Mouse (Mus musculus): ENCODE data around the gene Cdkl3. TPM values are rescaled to one million over a fixed set of nuclear protein-coding genes. Genes with fewer than 3 reads are reported as not detected.

Cdkl3 gene
- polyA plus RNA-seq, 1 experiment = 13.1 TPM

GRCm38 (mm10) chr11:52085857-52086203 is 81.8 kb downstream of the Cdkl3 start:
- Histone ChIP-seq H3K4me1 (ENCODE audit: control insufficient read depth, insufficient read depth, low read length) (peaks cover 11% of the 10 kb centered on the region), H3K4me3 (ENCODE audit: insufficient read depth, low read length) (no peak overlapping the region), H3K27ac (ENCODE audit: insufficient read depth, low read length) (peak overlapping the region; percentile 90)
- no peak for TF ChIP-seq CTCF (IDR thresholded peaks at IDR 0.05; ENCODE audit: extremely low read depth, insufficient read depth, low read length)
- TF ChIP-seq POLR2A (IDR thresholded peaks at IDR 0.05; ENCODE audit: extremely low read depth, insufficient read depth, low read length) = no peak

GRCm38 (mm10) chr11:52086204-52086864 is 82.3 kb downstream of the Cdkl3 start:
- Histone ChIP-seq H3K4me3 (ENCODE audit: insufficient read depth, low read length) (no peak overlapping the region), H3K4me1 (ENCODE audit: control insufficient read depth, insufficient read depth, low read length) (peaks cover 11% of the 10 kb centered on the region), H3K27ac (ENCODE audit: insufficient read depth, low read length) (peak overlapping the region; percentile 90)
- no peak for TF ChIP-seq POLR2A (IDR thresholded peaks at IDR 0.05; ENCODE audit: extremely low read depth, insufficient read depth, low read length)
- TF ChIP-seq CTCF (IDR thresholded peaks at IDR 0.05; ENCODE audit: extremely low read depth, insufficient read depth, low read length) = no peak

- Histone ChIP-seq H3K4me3 (ENCODE audit: insufficient read depth, low read length) (no peak overlapping the region), H3K27ac (ENCODE audit: insufficient read depth, low read length) (no peak overlapping the region), H3K4me1 (ENCODE audit: control insufficient read depth, insufficient read depth, low read length) (peaks cover 11% of the 10 kb centered on the region)
- TF ChIP-seq POLR2A (IDR thresholded peaks at IDR 0.05; ENCODE audit: extremely low read depth, insufficient read depth, low read length) (no peak), CTCF (IDR thresholded peaks at IDR 0.05; ENCODE audit: extremely low read depth, insufficient read depth, low read length) (no peak)
These were observed 85.3 kb downstream of the Cdkl3 start for GRCm38 (mm10) chr11:52089291-52089690.

GRCm38 (mm10) chr11:52091261-52091660 is 87.2 kb downstream of the Cdkl3 start:
- TF ChIP-seq CTCF (IDR thresholded peaks at IDR 0.05; ENCODE audit: extremely low read depth, insufficient read depth, low read length) (no peak), POLR2A (IDR thresholded peaks at IDR 0.05; ENCODE audit: extremely low read depth, insufficient read depth, low read length) (no peak)
- Histone ChIP-seq H3K27ac (ENCODE audit: insufficient read depth, low read length) (no peak overlapping the region), H3K4me3 (ENCODE audit: insufficient read depth, low read length) (no peak overlapping the region)

GRCm38 (mm10) chr11:52094568-52094967 is 90.5 kb downstream of the Cdkl3 start:
- TF ChIP-seq POLR2A (IDR thresholded peaks at IDR 0.05; ENCODE audit: extremely low read depth, insufficient read depth, low read length) (no peak), CTCF (IDR thresholded peaks at IDR 0.05; ENCODE audit: extremely low read depth, insufficient read depth, low read length) (no peak)
- H3K27ac ChIP-seq (ENCODE audit: insufficient read depth, low read length) = peak overlapping the region; percentile 28; the same call in 1 of the 2 replicates
- no peak overlapping the region for H3K4me3 ChIP-seq (ENCODE audit: insufficient read depth, low read length)
- H3K4me1 ChIP-seq (ENCODE audit: control insufficient read depth, insufficient read depth, low read length) = peaks cover 4% of the 10 kb centered on the region

More at GRCm38 (mm10) chr11:52091261-52091660, 87.2 kb downstream of the Cdkl3 start:
- H3K4me1 ChIP-seq (ENCODE audit: control insufficient read depth, insufficient read depth, low read length) = peaks cover 8% of the 10 kb centered on the region

GRCm38 (mm10) chr11:52097016-52097415 is 93.0 kb downstream of the Cdkl3 start:
- Histone ChIP-seq H3K4me1 (ENCODE audit: control insufficient read depth, insufficient read depth, low read length) (peaks cover 7% of the 10 kb centered on the region), H3K27ac (ENCODE audit: insufficient read depth, low read length) (no peak overlapping the region), H3K4me3 (ENCODE audit: insufficient read depth, low read length) (no peak overlapping the region)
- TF ChIP-seq POLR2A (IDR thresholded peaks at IDR 0.05; ENCODE audit: extremely low read depth, insufficient read depth, low read length) = no peak
- no peak for TF ChIP-seq CTCF (IDR thresholded peaks at IDR 0.05; ENCODE audit: extremely low read depth, insufficient read depth, low read length)

GRCm38 (mm10) chr11:52097596-52097995 is 93.6 kb downstream of the Cdkl3 start:
- Histone ChIP-seq H3K27ac (ENCODE audit: insufficient read depth, low read length) (no peak overlapping the region), H3K4me3 (ENCODE audit: insufficient read depth, low read length) (no peak overlapping the region; the same call in 1 of the 2 replicates), H3K4me1 (ENCODE audit: control insufficient read depth, insufficient read depth, low read length) (peaks cover 7% of the 10 kb centered on the region)
- TF ChIP-seq POLR2A (IDR thresholded peaks at IDR 0.05; ENCODE audit: extremely low read depth, insufficient read depth, low read length) = no peak
- TF ChIP-seq CTCF (IDR thresholded peaks at IDR 0.05; ENCODE audit: extremely low read depth, insufficient read depth, low read length) = no peak

- peak within 1 kb of the TSS; percentile 98 for H3K27ac ChIP-seq (ENCODE audit: insufficient read depth, low read length)
These were observed 94.5 kb downstream of the Cdkl3 start, which contains the start of gene Ppp2ca for GRCm38 (mm10) chr11:52098398-52098946. Gene Ppp2ca (plus strand): TSS chr11:52098681.

GRCm38 (mm10) chr11:52099031-52099761 is 95.2 kb downstream of the Cdkl3 start:
- peak overlapping the region; percentile 93 for H3K4me3 ChIP-seq (ENCODE audit: insufficient read depth, low read length)
- H3K4me1 ChIP-seq (ENCODE audit: control insufficient read depth, insufficient read depth, low read length) = peaks cover 10% of the 10 kb centered on the region
- TF ChIP-seq POLR2A (IDR thresholded peaks at IDR 0.05; ENCODE audit: extremely low read depth, insufficient read depth, low read length) (no peak), CTCF (IDR thresholded peaks at IDR 0.05; ENCODE audit: extremely low read depth, insufficient read depth, low read length) (no peak)
- H3K27ac ChIP-seq (ENCODE audit: insufficient read depth, low read length) = peak overlapping the region; percentile 98

More at GRCm38 (mm10) chr11:52098398-52098946, 94.5 kb downstream of the Cdkl3 start, which contains the start of gene Ppp2ca:
- Histone ChIP-seq H3K4me1 (ENCODE audit: control insufficient read depth, insufficient read depth, low read length) (peaks cover 10% of the 10 kb centered on the region), H3K4me3 (ENCODE audit: insufficient read depth, low read length) (peak within 1 kb of the TSS; percentile 93)
- TF ChIP-seq CTCF (IDR thresholded peaks at IDR 0.05; ENCODE audit: extremely low read depth, insufficient read depth, low read length) = no peak
- peak; percentile 84 for TF ChIP-seq POLR2A (IDR thresholded peaks at IDR 0.05; ENCODE audit: extremely low read depth, insufficient read depth, low read length)

Data from cortical plate, adult 2 months (tissue).